Mouse (Mus musculus): ENCODE data around the gene Ip6k2.
A peak's percentile ranks its signal among the peaks of the same experiment; 100 is the strongest.

The Ip6k2 gene

GRCm38 (mm10) chr9:108783548-108784463 lies at the start of gene Ip6k2:
Ip6k2 (plus strand) TSS chr9:108783796.
- peak; percentile 97 for DNase-seq

GRCm38 (mm10) chr9:108734626-108735025 lies 49.0 kb upstream of the Ip6k2 start:
- no peak for DNase-seq

- DNase-seq: no peak
Measured at GRCm38 (mm10) chr9:108739239-108739638, 44.4 kb upstream of the Ip6k2 start.

GRCm38 (mm10) chr9:108740062-108740461 lies 43.5 kb upstream of the Ip6k2 start:
- DNase-seq: no peak

GRCm38 (mm10) chr9:108742048-108742447 lies 41.5 kb upstream of the Ip6k2 start:
- DNase-seq: no peak

- no peak for DNase-seq
Measured at GRCm38 (mm10) chr9:108746876-108747499, 36.6 kb upstream of the Ip6k2 start.

- no peak for DNase-seq
Measured at GRCm38 (mm10) chr9:108747694-108748093, 35.9 kb upstream of the Ip6k2 start.

GRCm38 (mm10) chr9:108748600-108749183 lies 34.9 kb upstream of the Ip6k2 start:
- no peak for DNase-seq

GRCm38 (mm10) chr9:108750616-108751015 lies 33.0 kb upstream of the Ip6k2 start:
- DNase-seq: no peak

- no peak for DNase-seq
Measured at GRCm38 (mm10) chr9:108752142-108752920, 31.3 kb upstream of the Ip6k2 start.

GRCm38 (mm10) chr9:108753326-108753725 lies 30.3 kb upstream of the Ip6k2 start:
- DNase-seq: peak; percentile 73

- DNase-seq: no peak
Measured at GRCm38 (mm10) chr9:108753976-108754375, 29.6 kb upstream of the Ip6k2 start.

- DNase-seq: peak; percentile 19
Measured at GRCm38 (mm10) chr9:108754423-108754822, 29.2 kb upstream of the Ip6k2 start.

GRCm38 (mm10) chr9:108757406-108757805 lies 26.2 kb upstream of the Ip6k2 start:
- DNase-seq: no peak

- no peak for DNase-seq
Measured at GRCm38 (mm10) chr9:108759121-108759520, 24.5 kb upstream of the Ip6k2 start.

GRCm38 (mm10) chr9:108759805-108760204 lies 23.8 kb upstream of the Ip6k2 start:
- no peak for DNase-seq

- DNase-seq: no peak
Measured at GRCm38 (mm10) chr9:108761561-108761960, 22.0 kb upstream of the Ip6k2 start.

GRCm38 (mm10) chr9:108764971-108765370 lies 18.6 kb upstream of the Ip6k2 start:
- DNase-seq: no peak

GRCm38 (mm10) chr9:108776614-108777013 lies 7.0 kb upstream of the Ip6k2 start:
- DNase-seq: no peak

GRCm38 (mm10) chr9:108777276-108777675 lies 6.3 kb upstream of the Ip6k2 start:
- no peak for DNase-seq

GRCm38 (mm10) chr9:108780959-108781358 lies 2.6 kb upstream of the Ip6k2 start:
- DNase-seq: peak; percentile 23

GRCm38 (mm10) chr9:108781891-108782290 lies 1.7 kb upstream of the Ip6k2 start:
- DNase-seq: peak; percentile 24

All from cerebellum, adult 11-12 months (tissue).